Mouse (Mus musculus): ENCODE measurements at regions not wholly inside any gene's neighbourhood (a gene's known extent, or its start where the extent isn't known, plus 50 kb on each side); places are given as distances from the start of the nearest gene placed in this dataset.
"Not testable (repeated sequence)": the region's sequence is repeated elsewhere in the genome, so short reads cannot be mapped to it uniquely, and the experiment has no call there.

- no peak for DNase-seq
These were observed 136.3 kb upstream of the Bcor start for GRCm38 (mm10) chrX:12296264-12297053.

GRCm38 (mm10) chrX:12298609-12299008 lies 138.5 kb upstream of the Bcor start:
- DNase-seq, result no peak

- no peak for DNase-seq
These were observed 139.1 kb upstream of the Bcor start for GRCm38 (mm10) chrX:12299236-12299635.

- no peak for DNase-seq
These were observed 144.5 kb upstream of the Bcor start for GRCm38 (mm10) chrX:12304678-12305077.

GRCm38 (mm10) chrX:12306940-12307339 lies 146.8 kb upstream of the Bcor start:
- DNase-seq, result no peak

- no peak for DNase-seq
These were observed 152.4 kb upstream of the Bcor start for GRCm38 (mm10) chrX:12312534-12312933.

- DNase-seq, result no peak
These were observed 155.5 kb upstream of the Bcor start for GRCm38 (mm10) chrX:12315658-12316057.

GRCm38 (mm10) chrX:12317488-12317887 lies 157.3 kb upstream of the Bcor start:
- not testable (repeated sequence) for DNase-seq

GRCm38 (mm10) chrX:12318848-12319651 lies 158.9 kb upstream of the Bcor start:
- DNase-seq, result no peak

GRCm38 (mm10) chrX:12322453-12322852 lies 162.3 kb upstream of the Bcor start:
- no peak for DNase-seq

GRCm38 (mm10) chrX:12323268-12323667 lies 163.1 kb upstream of the Bcor start:
- no peak for DNase-seq

- DNase-seq, result no peak
These were observed 163.7 kb upstream of the Bcor start for GRCm38 (mm10) chrX:12323812-12324211.

GRCm38 (mm10) chrX:12327464-12327863 lies 167.3 kb upstream of the Bcor start:
- no peak for DNase-seq

GRCm38 (mm10) chrX:12340561-12340960 lies 180.4 kb upstream of the Bcor start:
- DNase-seq, result no peak

GRCm38 (mm10) chrX:12341356-12341965 lies 181.3 kb upstream of the Bcor start:
- no peak for DNase-seq

GRCm38 (mm10) chrX:12344805-12345555 lies 184.8 kb upstream of the Bcor start:
- no peak for DNase-seq

GRCm38 (mm10) chrX:12346856-12347255 lies 186.7 kb upstream of the Bcor start:
- DNase-seq, result no peak

- no peak for DNase-seq
These were observed 188.0 kb upstream of the Bcor start for GRCm38 (mm10) chrX:12348117-12348516.

GRCm38 (mm10) chrX:12354875-12355274 lies 194.7 kb upstream of the Bcor start:
- no peak for DNase-seq

- no peak for DNase-seq
These were observed 197.9 kb upstream of the Bcor start for GRCm38 (mm10) chrX:12358026-12358425.

GRCm38 (mm10) chrX:12365582-12366323 lies 205.6 kb upstream of the Bcor start:
- DNase-seq, result no peak

- no peak for DNase-seq
These were observed 206.6 kb upstream of the Bcor start for GRCm38 (mm10) chrX:12366801-12367200.

Data from adrenal gland, adult 8-10 months (tissue).